Mouse (Mus musculus) CD4-positive helper T cell, adult 2 months (primary cell): ENCODE data around the gene Tmem94.
A peak's percentile ranks its signal among the peaks of the same experiment; 100 is the strongest.

Experiments
- DNase-seq: peaks from one replicate; pipeline ENCODE4 v3.0.0-alpha.2; 2012; ENCODE audit warnings: low read depth, missing footprints, low spot score

The Tmem94 gene

DNA sequence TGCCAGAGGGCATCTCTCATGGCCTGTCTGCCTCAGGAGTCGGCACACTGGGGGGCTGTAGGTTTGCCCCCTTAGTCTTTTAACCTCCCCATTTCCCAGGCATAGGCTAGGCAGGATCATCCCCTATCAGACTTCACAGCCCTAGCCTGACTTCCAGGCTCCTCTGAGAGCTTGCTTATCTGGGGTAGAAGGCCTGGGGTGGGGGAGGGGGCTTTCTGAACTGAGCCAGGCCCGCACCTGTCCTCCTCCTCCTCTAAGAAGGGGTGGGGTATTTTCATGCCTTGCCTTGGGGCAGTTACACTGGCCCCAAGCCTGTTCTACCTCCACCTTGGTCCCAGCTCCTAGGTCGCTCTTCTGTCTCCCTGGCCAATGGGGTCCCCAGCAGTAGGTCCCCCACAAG is 66.3 kb downstream of the Tmem94 start:
- DNase-seq = no peak

DNA sequence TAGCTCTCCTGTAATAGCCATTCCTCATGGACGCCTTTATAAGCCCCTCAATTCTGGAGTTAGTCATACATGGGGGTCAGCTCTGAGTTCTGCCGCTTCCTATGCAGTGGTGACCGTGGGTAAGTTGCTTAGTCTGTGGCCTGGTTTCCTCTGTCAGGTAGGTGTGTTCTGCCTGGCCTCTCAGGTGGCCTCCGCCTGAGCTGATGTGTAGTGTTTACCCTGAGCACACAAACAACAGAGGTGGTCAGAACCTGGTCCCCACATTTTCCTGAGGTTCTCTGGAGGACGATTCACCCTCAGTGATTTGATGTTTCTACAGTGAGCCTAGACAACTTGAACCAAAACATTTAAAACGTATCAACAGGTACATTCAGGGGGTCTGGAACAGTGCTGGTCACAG is 66.8 kb downstream of the Tmem94 start:
- DNase-seq = no peak

DNA sequence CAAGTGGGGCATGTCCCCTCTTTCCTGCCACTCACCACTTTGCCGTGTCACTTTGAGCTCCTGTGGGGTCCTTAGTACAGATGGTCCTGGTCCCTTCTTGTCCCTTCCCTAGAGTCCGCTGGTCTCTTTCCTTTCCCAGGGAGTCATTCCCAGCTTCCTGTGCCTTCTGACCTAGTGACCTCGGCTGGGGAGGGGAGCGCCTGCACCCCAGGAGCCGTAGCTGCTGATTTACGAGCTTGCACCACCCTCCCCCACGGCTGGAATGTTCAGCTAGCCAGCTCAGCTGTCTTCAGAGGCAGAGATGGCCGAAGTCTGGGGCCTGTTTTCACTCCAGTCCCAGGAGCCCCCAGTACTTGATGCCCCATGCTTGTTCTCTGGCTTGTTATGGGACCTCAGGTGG is 67.3 kb downstream of the Tmem94 start:
- no peak for DNase-seq

DNA sequence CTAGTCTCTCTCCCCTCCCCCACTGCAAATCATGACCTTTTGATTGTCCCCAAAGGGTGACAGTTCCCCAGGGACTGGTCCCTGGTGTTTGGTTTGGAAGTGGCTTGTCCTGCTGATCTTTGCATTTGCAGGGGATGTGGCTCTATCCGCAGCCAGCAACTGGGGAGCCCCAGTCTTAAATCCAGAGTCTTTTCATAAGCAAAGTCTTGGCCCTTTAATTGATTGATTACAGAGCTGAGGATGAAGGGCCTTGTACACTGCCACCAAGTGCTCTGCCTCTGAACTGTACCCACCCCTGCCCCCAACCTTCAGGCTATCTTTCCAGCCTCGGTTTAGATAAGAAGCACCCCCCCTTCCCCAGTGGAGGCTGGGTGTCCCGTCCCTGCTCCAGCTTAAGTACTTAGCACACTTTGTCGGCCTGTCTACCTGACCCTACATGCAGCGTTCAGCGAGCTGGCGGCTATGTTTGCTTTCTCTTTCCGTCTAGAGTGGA is 67.8 kb downstream of the Tmem94 start:
- DNase-seq = no peak

DNA sequence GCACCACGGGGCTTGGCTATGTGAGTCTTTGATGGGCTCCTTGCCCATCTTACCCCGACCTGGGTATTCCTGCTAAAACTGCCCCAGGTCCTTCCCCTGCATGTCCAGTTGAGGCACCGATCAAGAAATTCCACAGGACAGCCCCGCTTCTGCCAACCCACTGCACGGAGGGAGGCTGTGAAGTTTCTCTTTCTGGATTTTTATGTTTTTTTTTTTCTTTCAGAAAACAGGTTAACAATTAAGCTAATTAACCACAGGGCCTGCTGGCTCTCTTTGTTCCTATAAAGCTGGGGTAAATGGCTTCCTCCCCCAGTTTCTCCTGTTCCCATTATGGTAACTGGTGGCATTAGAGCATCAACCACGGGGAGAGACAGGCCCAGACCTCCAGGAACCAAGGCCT is 68.8 kb downstream of the Tmem94 start:
- DNase-seq = no peak

DNA sequence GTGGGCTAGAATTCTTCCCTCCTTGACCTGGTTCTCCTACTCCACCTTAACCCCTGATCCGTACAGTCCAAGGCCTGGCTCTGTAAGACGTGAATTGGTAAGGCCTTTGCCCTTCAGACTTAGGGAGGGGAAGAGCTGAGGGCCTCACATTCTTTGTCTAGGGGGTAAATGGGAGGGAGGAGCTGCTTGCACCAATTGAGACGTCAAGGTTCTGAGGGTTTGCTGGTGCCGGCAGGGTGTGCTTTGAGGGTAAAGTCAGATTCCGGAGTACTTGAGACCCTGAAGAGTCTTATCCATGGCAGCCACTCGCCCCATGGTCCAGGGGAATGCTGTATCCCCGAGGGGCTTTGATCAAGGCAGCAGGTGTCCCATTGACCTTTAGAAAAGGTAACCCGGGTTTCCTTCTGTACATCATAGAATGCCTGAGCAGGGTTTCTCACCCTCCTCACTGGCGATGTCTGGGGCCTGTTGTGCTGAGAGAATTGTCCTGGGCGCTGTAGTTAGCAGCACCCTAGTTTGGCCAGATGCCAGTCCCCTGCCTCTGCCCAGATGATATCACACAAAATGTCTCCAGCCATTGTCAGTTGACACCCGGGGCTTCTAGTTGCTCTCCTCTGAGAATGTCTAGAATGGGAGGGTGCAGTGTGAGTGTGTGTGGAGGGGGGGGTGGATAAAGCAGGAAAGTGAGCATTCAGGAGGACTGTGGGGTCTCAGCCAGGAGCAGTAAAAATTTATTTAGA is 71.6 kb downstream of the Tmem94 start:
- no peak for DNase-seq

DNA sequence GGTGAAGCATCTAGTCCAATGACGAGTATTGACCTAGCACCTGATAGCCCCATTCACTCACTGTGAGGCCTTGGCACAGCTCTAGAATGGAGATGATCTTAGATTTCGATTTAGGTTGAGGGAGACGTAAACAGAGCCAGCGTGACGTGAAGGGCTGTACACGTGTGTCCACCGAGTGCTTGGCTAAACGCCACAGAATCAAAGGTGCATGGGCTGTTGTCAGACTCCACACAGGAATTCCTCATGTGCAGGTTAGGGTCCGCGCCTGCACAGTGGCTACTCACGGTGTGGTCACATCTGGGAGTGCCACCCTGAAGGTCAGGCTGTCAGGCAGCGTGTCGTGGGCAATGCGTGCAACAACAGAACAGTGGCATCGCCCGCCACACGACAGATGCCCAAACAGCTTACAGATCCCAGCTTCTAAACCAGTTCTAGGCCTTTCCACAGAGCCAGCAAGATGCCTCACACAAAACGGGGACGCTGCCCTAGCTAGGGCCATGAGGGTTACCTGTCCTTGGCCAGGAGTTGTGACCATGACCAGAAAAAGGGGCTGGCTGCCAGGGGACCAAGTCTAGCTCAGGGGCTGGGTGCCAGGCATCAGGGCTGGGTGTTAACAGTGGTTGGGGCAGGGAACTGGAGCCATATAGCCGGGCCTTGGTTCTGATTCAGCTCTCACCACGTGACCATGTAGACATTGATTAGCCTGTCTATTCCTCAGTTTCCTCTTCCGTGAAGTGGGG is 72.5 kb downstream of the Tmem94 start:
- no peak for DNase-seq

DNA sequence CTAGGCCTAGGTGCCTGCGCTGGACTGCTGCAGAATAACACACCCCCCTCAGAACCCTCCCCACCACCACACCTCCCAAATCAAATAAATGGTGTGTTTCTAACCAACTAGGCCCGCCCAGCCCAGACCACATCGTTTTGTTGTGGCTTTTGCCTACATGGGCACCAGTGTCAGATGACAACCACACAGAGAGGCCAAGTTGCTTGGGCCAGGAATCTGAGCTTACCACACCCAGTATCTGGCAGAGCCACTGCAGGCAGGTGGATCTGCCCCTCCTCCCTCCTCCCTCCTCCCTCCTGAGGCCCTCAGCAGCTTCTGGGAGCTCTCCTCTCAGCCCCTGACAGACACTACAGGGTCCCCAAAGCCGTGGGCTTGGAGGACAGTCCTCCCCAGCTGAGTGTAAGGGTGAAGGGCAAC is 73.7 kb downstream of the Tmem94 start:
- peak; percentile 55 for DNase-seq

DNA sequence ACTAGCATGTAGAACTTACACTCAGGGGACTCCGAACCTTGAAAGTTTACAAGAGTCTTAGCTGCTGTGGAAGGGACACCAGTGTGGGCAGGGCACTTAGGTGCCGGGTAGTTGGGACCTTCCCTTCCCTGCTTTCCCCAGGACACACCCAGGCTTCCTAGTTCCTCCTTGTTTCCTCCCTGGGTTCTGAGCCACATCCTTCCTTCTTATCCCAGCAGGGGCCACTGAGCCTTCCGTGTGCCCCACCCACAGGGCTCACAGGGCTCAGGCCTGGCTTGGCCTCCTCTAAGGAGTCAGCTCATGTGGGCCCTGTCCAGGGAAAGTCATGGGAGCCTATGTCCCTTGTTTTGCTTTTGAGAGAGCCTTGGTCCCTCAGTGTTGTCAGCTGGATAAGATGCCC is 74.5 kb downstream of the Tmem94 start:
- no peak for DNase-seq

DNA sequence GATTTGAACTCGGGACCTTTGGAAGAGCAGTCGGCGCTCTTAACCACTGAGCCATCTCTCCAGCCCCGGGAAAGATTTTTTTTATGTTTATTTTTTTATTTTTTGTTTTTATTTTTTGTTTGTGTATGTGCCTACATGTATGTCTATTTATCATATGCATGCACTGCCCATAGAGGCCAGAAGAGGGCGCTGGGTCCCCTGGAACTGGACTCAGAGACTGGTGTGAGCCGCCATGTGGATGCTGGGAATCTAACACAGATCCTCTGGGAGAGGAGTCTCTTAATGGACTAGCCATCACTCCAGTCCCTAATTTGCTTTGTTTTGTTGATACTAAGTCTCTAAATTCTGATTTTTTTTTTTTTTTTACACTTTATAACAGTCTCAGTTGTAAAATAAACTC is 75.8 kb downstream of the Tmem94 start:
- no peak for DNase-seq

DNA sequence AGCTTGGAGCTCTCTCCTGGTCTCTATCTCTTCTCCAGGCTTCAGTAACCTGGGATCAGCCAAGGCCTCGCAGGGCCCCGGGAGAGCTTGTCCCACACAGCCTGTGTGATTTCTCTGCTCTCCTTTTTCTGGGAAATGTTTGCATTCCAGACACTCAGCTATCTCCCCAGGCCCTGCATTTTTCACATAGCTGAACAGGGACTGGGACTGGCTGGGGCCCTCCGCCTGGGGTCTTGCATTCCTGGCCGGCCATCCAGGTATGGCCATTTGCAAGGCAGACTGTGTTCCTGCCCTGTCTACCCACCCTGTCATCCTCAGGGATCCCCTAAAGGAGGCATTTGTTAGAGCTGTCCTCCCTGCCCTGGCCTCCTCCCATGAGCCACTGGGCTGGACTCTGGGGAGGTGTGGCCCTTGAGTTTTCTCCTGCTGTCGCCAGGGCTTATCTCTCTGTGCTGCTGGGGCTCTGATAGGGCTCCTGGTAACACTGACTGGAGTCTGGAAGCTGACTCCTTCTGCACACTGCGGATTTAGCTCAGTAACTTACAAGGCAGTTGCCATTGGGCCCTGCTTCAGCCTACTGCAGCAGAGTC is 76.8 kb downstream of the Tmem94 start:
- no peak for DNase-seq

DNA sequence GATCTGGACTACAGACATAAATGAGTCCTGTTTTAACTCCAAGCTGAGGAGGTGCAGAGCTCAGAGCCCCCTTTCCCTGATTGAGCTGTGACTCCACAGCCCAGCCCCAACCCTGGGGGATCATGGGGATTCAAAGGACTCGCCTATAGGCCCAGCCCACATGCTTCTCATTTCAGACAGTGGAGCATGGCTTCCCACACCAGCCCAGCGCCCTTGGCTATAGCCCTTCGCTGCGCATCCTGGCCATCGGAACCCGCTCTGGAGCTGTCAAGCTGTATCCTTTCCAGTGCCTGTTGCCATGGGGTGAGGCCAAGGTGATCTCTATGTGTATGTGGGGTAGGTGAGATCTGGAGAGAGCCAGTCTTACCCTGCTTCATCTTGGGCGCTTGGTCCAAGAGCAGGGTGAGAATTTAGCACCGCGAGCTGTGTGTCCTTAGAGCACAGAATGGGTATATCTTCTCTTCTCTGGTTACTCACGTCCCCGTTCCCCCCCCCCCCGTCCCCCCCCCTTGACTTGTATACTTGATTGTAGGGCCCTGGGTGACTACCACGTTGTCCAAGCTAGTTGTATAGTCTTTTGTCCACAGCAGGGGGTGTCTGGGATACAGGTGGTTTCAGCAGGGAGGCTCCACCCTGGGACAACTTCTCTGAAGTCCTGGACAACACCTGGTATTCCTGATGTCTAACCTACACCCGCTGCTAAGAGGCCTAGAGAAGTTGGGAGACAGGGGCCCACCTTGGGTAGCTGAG is 78.1 kb downstream of the Tmem94 start:
- DNase-seq = no peak

DNA sequence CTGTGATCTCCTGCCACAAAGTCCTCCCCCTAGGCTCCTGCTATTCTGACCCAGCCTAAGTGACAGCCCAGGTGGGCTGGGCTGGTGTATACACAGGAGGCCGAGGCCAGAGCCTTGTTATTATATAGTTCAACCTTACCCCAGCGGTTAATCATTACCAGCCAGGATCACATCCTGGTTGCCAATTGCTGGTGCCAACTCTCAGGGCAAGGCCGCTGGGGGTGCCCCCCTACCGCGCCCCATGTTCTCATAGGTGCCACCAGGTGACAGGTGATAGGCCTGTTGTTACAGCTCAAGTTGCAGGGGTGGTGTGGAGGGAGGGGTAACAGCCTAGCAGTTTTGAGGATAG is 78.6 kb downstream of the Tmem94 start:
- no peak for DNase-seq

DNA sequence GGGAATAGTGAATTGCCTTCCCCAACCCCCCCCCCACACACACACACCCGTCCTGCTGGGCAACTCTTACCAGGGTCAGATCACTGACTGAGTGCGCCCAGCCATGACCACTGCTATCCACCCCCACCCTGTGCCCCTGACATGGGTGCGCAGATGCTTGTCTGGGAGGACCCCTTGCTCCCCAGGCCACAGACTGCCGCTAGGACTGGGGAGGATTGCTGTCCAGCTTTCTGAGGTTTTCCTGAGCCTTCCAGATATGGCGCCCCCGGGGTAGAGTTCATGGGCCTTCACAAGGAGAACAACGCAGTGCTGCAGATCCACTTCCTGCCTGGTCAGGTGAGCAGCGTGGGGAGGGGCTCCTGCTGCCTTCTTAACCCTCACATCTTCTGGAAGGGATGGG is 79.0 kb downstream of the Tmem94 start:
- DNase-seq = no peak

DNA sequence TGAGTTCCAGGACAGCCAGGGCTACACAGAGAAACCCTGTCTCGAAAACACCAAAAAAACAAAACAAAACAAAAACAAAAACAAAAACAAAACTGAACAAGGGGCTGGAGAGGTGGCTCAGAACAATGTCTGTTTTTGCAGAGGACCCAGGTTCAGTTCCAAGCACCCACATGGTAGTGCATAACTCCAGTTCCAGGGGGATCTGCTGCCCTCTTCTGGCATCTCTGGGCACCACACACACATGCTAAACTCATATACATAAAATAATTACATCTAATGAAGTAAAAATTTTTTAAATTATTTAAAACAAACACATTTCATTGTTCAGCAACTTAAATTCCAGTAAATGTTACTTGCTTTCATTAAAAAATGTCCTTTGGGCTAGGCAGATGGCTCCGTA is 80.6 kb downstream of the Tmem94 start:
- DNase-seq = no peak
